9 mouse cellular contexts compared by ENCODE assay signal in the genomic region with DNA sequence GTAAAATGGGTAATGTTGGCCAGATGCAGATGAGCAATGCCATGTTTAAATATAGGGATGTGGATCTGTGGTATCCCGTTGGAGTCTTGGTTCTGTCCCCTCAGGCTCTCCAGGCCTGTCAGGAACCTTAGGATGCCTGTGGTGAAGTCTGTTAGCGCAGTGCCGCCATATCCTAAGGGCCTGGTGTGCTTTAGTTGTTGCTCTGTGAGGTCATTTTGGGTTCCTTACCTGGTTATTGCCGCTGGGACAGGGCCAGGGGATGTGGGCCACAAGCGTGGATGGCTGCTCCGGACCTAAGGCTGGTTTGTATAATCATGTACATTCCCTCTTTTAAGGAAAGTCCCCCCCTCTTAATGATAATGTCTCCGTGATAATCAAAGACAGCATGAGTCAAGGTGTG. TPM values are rescaled to one million over a fixed set of nuclear protein-coding genes. Genes with fewer than 3 reads are reported as not detected.
DNase-seq lines count a peak whose midpoint lies in the region; ATAC-seq and TF ChIP-seq lines count a peak whose summit lies in the region.
"Had no signal": no experiment of that assay in that cellular context is flagged by ENCODE, and none has a peak within 500 bp of the region (broad histone marks: within the 10 kb centered on the region; RNA-seq: fewer than 3 reads in every experiment).

No protein-coding gene starts in this region.

- no peak for ATAC-seq in heart, embryonic 11.5 days (replicated peaks; ENCODE audit: insufficient number of reproducible peaks, low FRiP score, low TSS enrichment)
- ATAC-seq in hindbrain, embryonic 13.5 days (ENCODE audit: low FRiP score): no peak
- no peak for ATAC-seq in midbrain, embryonic 13.5 days

- H3K9ac ChIP-seq in heart, embryonic 11.5 days (ENCODE audit: low read depth, low read length): no peak overlapping the region
- peak overlapping the region; percentile 77 for H3K9ac ChIP-seq in ES-E14 (ENCODE audit: insufficient read depth, low read depth, low read length, poor library complexity, severe bottlenecking)
- H3K9ac ChIP-seq in hindbrain, embryonic 13.5 days: peak overlapping the region; percentile 75; the same call in 1 of the 2 replicates
- H3K9ac ChIP-seq in midbrain, embryonic 13.5 days (replicated peaks): peak overlapping the region; percentile 69

- H3K4me1 ChIP-seq in heart, embryonic 11.5 days (ENCODE audit: control insufficient read depth, insufficient read depth, low read length): no peaks in the 10 kb centered on the region; the same call in 1 of the 2 replicates
- peaks cover 3 to 7% of the 10 kb centered on the region in 2 experiments; a peak in 3 of 4 replicates for H3K4me1 ChIP-seq in ES-E14 (ENCODE audit: control insufficient read depth in 2 of 2, insufficient read depth in 2 of 2, low read length in 2 of 2, poor library complexity in 1 of 2)
- H3K4me1 ChIP-seq in hindbrain, embryonic 13.5 days (replicated peaks): peaks cover 19% of the 10 kb centered on the region
- peaks cover 21% of the 10 kb centered on the region for H3K4me1 ChIP-seq in midbrain, embryonic 13.5 days (replicated peaks)

- H3K9me3 ChIP-seq in heart, embryonic 11.5 days (replicated peaks; ENCODE audit: control insufficient read depth, low read length): no peaks in the 10 kb centered on the region
- H3K9me3 ChIP-seq in ES-E14 (ENCODE audit: control insufficient read depth, insufficient read depth, low read depth, low read length): no peaks in the 10 kb centered on the region
- H3K9me3 ChIP-seq in hindbrain, embryonic 13.5 days: no peaks in the 10 kb centered on the region
- no peaks in the 10 kb centered on the region for H3K9me3 ChIP-seq in midbrain, embryonic 13.5 days
- H3K9me3 ChIP-seq: liver, embryonic 15.5 days had no signal

- no peaks in the 10 kb centered on the region for H3K27me3 ChIP-seq in heart, embryonic 11.5 days (ENCODE audit: control insufficient read depth, insufficient read depth, low read length)
- H3K27me3 ChIP-seq in hindbrain, embryonic 13.5 days: no peaks in the 10 kb centered on the region
- H3K27me3 ChIP-seq in midbrain, embryonic 13.5 days: no peaks in the 10 kb centered on the region
- H3K27me3 ChIP-seq: liver, embryonic 15.5 days had no signal

- 92% methylated on average over 7 of the region's 7 CpGs for WGBS in heart, embryonic 11.5 days (ENCODE audit: insufficient replicate concordance)
- WGBS in hindbrain, embryonic 13.5 days: 99% methylated on average over 7 of the region's 7 CpGs
- 98% methylated on average over 7 of the region's 7 CpGs for WGBS in midbrain, embryonic 13.5 days

- in situ Hi-C loops in ES-E14 (cut with MboI; ENCODE audit: low sequenced_read_pairs in 2 of 2, unreplicated experiment in 2 of 2): no loop called here

- no peaks in the 10 kb centered on the region for H3K36me3 ChIP-seq in heart, embryonic 11.5 days (ENCODE audit: control insufficient read depth, insufficient read depth, low read length)
- peaks cover 2% of the 10 kb centered on the region for H3K36me3 ChIP-seq in ES-E14 (ENCODE audit: control insufficient read depth, insufficient read depth, low read length, poor library complexity, severe bottlenecking)
- peaks cover 4% of the 10 kb centered on the region for H3K36me3 ChIP-seq in hindbrain, embryonic 13.5 days
- peaks cover 4% of the 10 kb centered on the region for H3K36me3 ChIP-seq in midbrain, embryonic 13.5 days
- H3K36me3 ChIP-seq: liver, embryonic 15.5 days had no signal

- DNase-seq in heart, postnatal 10 days: no peak
- DNase-seq in ES-E14 (ENCODE audit: low read depth, low spot score): peak; percentile 21
- DNase-seq in testis, postnatal 14 days (ENCODE audit: low spot score): no peak
- no peak for DNase-seq in retina, embryonic 14.5 days (ENCODE audit: low spot score)
- DNase-seq in kidney, adult 18-20 months: no peak

- H3K4me3 ChIP-seq in heart, embryonic 11.5 days (ENCODE audit: low read depth, low read length): no peak overlapping the region; the same call in 1 of the 2 replicates
- peak overlapping the region; percentile 86 to 92 for H3K4me3 ChIP-seq in ES-E14 (ENCODE audit: insufficient read depth in 1 of 2, low read depth in 1 of 2, low read length in 2 of 2, poor library complexity in 1 of 2, severe bottlenecking in 1 of 2)
- peak overlapping the region; percentile 50 for H3K4me3 ChIP-seq in hindbrain, embryonic 13.5 days
- peak overlapping the region; percentile 53 for H3K4me3 ChIP-seq in midbrain, embryonic 13.5 days (replicated peaks)

- H3K4me2 ChIP-seq in heart, embryonic 11.5 days: peak overlapping the region; percentile 75
- H3K4me2 ChIP-seq in hindbrain, embryonic 13.5 days: peak overlapping the region; percentile 70
- peak overlapping the region; percentile 68 for H3K4me2 ChIP-seq in midbrain, embryonic 13.5 days (replicated peaks)

- no peak overlapping the region for H3K27ac ChIP-seq in heart, embryonic 11.5 days (ENCODE audit: low read depth, low read length)
- H3K27ac ChIP-seq in ES-E14 (ENCODE audit: insufficient read depth, low read depth, low read length, poor library complexity, severe bottlenecking): peak overlapping the region; percentile 75
- H3K27ac ChIP-seq in hindbrain, embryonic 13.5 days: no peak overlapping the region
- no peak overlapping the region for H3K27ac ChIP-seq in midbrain, embryonic 13.5 days
- H3K27ac ChIP-seq: liver, embryonic 15.5 days had no signal

- intact Hi-C loops in heart, postnatal 10 days (cut with DNase I): no loop called here

TF ChIP-seq in ES-E14, 5 proteins besides CTCF, POLR2A, EP300 and RAD21:
- TF ChIP-seq CHD2 (IDR thresholded peaks at IDR 0.05; ENCODE audit: low read depth, low read length) (no peak), HCFC1 (IDR thresholded peaks at IDR 0.05; ENCODE audit: borderline replicate concordance, insufficient read depth, low read length) (no peak), MAFK (IDR thresholded peaks at IDR 0.05; ENCODE audit: insufficient read depth, low read depth, low read length) (no peak), ZC3H11A (IDR thresholded peaks at IDR 0.05; ENCODE audit: borderline replicate concordance, low read depth, low read length) (no peak), ZNF384 (IDR thresholded peaks at IDR 0.05; ENCODE audit: low read depth, low read length) (no peak)

RNA-seq across cellular contexts. Expression of gene Zfp59, which starts 1.2 kb away (rescaled TPM):
- 5.5 and 6.5 TPM in 2 replicates for polyA plus RNA-seq in heart, embryonic 11.5 days (2014; fragmentation: Nextera tagmentation; extraction: Ambion mirVana)
- 1 to 10 TPM; 2.6 to 3.6 TPM for total RNA-seq in heart, postnatal 10 days (2021)
- total RNA-seq in ES-E14 (2012; rRNA removed): 14.5 and 16.3 TPM in 2 replicates
- 10.5 and 11.0 TPM in 2 replicates for polyA plus RNA-seq in hindbrain, embryonic 13.5 days (2015; fragmentation: Nextera tagmentation; extraction: Ambion mirVana)
- 12.0 and 12.1 TPM in 2 replicates for polyA plus RNA-seq in midbrain, embryonic 13.5 days (2015; fragmentation: Nextera tagmentation; extraction: Ambion mirVana)

RNA-seq across cellular contexts. Expression of gene Zfp607a, which starts 17.7 kb away (rescaled TPM):
- polyA plus RNA-seq in heart, embryonic 11.5 days (2014; fragmentation: Nextera tagmentation; extraction: Ambion mirVana): 3.1 and 3.7 TPM in 2 replicates
- total RNA-seq in heart, postnatal 10 days (2021): 1 to 10 TPM; 3.4 to 5.1 TPM
- total RNA-seq in ES-E14 (2012; rRNA removed): 3.8 and 3.9 TPM in 2 replicates
- polyA plus RNA-seq in hindbrain, embryonic 13.5 days (2015; fragmentation: Nextera tagmentation; extraction: Ambion mirVana): 1.4 and 1.6 TPM in 2 replicates
- 1.4 and 2.0 TPM in 2 replicates for polyA plus RNA-seq in midbrain, embryonic 13.5 days (2015; fragmentation: Nextera tagmentation; extraction: Ambion mirVana)

RNA-seq across cellular contexts. Expression of gene Zfp626, which starts 32.6 kb away (rescaled TPM):
- 1.5 and 2.1 TPM in 2 replicates for polyA plus RNA-seq in heart, embryonic 11.5 days (2014; fragmentation: Nextera tagmentation; extraction: Ambion mirVana)
- total RNA-seq in heart, postnatal 10 days (2021): 1 to 10 TPM; 4.8 to 6.7 TPM
- total RNA-seq in ES-E14 (2012; rRNA removed): 6.8 and 9.3 TPM in 2 replicates
- polyA plus RNA-seq in hindbrain, embryonic 13.5 days (2015; fragmentation: Nextera tagmentation; extraction: Ambion mirVana): 1.9 and 2.3 TPM in 2 replicates
- polyA plus RNA-seq in midbrain, embryonic 13.5 days (2015; fragmentation: Nextera tagmentation; extraction: Ambion mirVana): 2.6 and 2.8 TPM in 2 replicates
